Mouse (Mus musculus) cortical plate, adult 2 months (tissue): Measurements from ENCODE around the gene Prss36. TPM values are rescaled to one million over a fixed set of nuclear protein-coding genes. Genes with fewer than 3 reads are reported as not detected.

Source experiments
- H3K27ac ChIP-seq: fragments of 200-500 bp; 2 replicates; pipeline ENCODE4 v1.5.1; 2012; ENCODE audit warnings: low read length, control low read depth, inconsistent platforms; ENCODE audit not compliant: insufficient read depth
- H3K4me1 ChIP-seq: fragments of 200-500 bp; 2 replicates; pipeline ENCODE4 v1.6.1; 2011; ENCODE audit warnings: low read length; ENCODE audit not compliant: control insufficient read depth, insufficient read depth
- H3K4me3 ChIP-seq: fragments of 200-500 bp; 2 replicates; pipeline ENCODE4 v1.5.1; 2011; ENCODE audit warnings: mild to moderate bottlenecking, low read length, control low read depth; ENCODE audit not compliant: insufficient read depth
- CTCF ChIP-seq: fragments of 200-500 bp; IDR thresholded peaks from 2 replicates; pipeline ENCODE4 v1.5.1; 2011; ENCODE audit warnings: mild to moderate bottlenecking, control low read depth, low read length; ENCODE audit not compliant: insufficient read depth; ENCODE audit errors: extremely low read depth
- POLR2A ChIP-seq: fragments of 200-500 bp; IDR thresholded peaks from 2 replicates; pipeline ENCODE4 v1.6.1; 2011; ENCODE audit warnings: mild to moderate bottlenecking, low read length, control low read depth; ENCODE audit not compliant: insufficient read depth; ENCODE audit errors: extremely low read depth
- polyA plus RNA-seq: library from polyadenylated mRNA; depleted of rRNA; stranded (reverse); fragments of >200 nt; gene quantifications from 2 replicates; pipeline ENCODE4 v1.2.3, GENCODE M21; 2012

The Prss36 gene
- polyA plus RNA-seq, 1 experiment: 17.9 TPM

DNA sequence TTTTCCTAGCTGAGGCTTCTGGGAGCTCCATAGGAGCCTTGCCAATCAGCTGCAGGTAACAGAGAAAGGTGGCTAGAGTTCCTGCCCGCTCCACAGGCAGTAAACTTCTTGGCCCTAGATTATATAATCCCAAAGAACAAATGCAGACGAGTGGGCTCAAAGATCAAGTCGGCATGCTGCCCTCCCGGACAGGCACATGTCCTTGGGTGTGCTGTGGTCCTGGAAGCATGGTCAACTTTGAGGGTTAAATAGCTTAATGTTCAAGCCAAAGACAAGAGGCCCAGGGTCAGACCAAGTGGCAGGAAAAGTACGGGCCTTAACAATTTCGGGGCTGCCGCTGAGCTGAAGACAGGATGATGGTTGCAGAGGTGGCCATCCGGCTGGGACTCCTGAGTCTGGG, 20.5 kb downstream of the Prss36 start:
- no peak overlapping the region for H3K27ac ChIP-seq
- no peaks in the 10 kb centered on the region for H3K4me1 ChIP-seq
- no peak overlapping the region for H3K4me3 ChIP-seq
- TF ChIP-seq CTCF (no peak), POLR2A (no peak)

DNA sequence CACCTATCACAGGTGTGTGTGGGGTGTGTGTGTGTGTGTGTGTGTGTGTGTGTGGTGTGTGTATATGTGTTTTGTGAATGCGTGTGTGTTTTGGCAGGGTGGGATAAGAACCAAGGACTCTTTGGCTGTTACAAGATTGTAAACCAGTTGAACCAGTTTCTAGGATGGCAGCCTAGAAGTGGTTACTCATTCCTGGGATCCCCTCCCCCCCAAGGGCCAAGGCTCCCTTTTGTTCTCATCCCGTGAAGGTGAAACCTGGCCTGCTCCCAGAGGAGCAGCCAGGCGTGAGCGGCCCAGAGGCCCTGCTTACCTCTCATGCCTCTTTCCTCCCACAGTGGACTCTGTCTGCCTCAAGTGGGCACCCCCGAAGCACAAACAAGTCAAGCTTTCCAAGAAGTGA, 21.3 kb downstream of the Prss36 start:
- H3K4me3 ChIP-seq: no peak overlapping the region
- no peak for TF ChIP-seq CTCF
- TF ChIP-seq POLR2A: no peak
- H3K27ac ChIP-seq: no peak overlapping the region
- no peaks in the 10 kb centered on the region for H3K4me1 ChIP-seq

DNA sequence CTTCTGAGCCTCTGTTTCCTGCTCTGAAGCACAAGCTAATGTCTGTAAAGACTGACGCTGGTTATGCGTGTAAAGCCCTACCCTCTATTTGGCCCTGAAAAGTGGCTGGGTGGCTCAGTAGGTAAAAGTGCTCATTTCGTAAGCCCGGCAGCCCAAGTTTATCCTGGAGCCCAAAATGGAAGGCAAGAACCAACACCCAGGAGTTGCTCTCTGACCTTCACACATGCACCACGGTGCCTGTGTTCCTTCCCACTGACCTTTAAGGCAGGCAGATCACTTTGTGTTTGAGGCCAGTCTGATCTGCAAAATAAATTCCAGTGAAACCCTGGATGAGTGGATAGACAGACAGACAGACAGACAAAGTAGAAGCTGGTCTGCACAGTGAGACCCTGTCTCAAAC, 22.8 kb downstream of the Prss36 start:
- TF ChIP-seq CTCF (no peak), POLR2A (no peak)
- H3K27ac ChIP-seq: no peak overlapping the region
- H3K4me3 ChIP-seq: no peak overlapping the region
- H3K4me1 ChIP-seq: no peaks in the 10 kb centered on the region

DNA sequence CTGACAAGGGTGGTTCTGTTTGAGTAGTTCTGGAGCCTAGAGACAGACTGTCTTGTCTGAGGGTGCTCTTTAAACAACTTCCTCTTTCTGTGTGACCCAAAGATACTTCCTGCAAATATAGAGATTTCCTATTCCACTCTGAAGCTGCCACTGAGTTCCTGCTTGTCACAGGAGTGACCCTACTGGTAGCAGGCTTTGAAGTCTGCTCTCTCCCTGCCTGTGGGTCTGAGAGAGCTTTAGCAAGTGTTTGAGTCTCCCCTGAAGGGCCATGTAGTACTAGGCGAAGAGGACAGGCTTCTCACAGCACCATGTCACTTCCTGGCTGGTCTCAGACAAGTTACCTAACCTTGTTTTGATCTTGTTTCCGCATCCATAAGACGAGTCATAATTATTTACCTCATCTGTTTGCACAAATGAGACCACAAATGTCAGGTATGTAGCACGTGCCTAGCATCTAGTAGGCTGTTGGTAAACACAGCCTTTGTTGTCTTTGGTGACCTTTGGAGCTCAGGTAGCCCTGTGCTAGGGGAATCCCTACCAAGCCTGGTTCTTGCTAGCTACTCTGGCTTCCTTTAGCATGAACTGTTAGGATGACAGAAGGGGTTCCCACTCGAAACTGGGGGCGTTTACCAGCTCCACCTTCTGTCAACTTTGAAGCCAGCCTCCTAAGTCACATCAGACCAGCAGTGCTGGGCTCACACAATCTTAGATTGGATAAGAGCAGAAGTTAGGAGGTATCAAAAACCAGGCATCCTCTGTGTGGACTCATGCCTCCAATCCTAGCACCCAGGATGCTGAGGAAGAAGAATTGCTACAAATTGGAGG, 23.9 kb downstream of the Prss36 start:
- H3K4me3 ChIP-seq: no peak overlapping the region
- H3K4me1 ChIP-seq: no peaks in the 10 kb centered on the region
- H3K27ac ChIP-seq: 0 out of 2 replicates have a peak overlapping the region, but pooled peaks have one; percentile 33
- TF ChIP-seq CTCF (no peak), POLR2A (no peak)

DNA sequence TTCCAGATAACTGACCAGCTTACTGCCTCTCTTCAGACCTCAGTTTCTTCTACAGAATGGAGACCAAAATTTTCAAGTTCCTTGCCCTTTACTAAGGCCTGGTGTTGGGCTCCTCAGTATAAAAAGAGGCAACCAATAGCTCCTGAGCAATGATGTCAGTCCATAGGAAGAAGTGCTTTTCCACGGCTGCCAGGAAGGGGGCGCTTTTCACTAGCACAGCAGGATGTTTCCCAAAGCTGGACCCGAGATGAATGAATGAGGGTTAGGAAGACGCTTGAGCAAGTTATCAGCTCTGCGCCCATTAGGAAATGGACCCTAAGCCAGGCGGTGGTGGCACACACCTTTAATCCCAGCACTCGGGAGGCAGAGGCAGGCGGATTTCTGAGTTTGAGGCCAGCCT, 25.0 kb downstream of the Prss36 start:
- TF ChIP-seq CTCF (peak; percentile 41; the same call in 1 of the 2 replicates), POLR2A (no peak)
- no peaks in the 10 kb centered on the region for H3K4me1 ChIP-seq
- H3K27ac ChIP-seq: no peak overlapping the region
- no peak overlapping the region for H3K4me3 ChIP-seq

DNA sequence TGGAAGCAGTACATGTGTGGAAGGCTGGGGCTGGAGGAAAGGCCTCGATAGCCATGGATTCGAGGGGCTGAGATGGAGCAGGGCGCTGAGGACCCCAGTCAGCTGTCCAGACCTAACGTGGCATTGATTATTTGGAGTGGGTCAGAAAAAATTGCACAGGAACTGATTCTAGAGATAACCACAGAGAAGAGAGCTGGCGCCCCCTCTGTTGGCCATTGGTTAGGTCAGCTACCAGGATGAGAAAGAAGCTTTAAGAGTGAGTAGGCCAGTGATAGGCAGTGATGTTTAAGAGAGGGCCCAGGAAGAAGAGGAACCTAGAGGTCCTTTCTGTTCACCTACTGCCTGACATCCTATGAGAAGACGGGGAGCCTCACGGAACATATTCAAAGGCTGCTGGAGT, 27.2 kb downstream of the Prss36 start:
- H3K4me3 ChIP-seq: no peak overlapping the region
- no peak overlapping the region for H3K27ac ChIP-seq
- TF ChIP-seq POLR2A: no peak
- peak; percentile 19; the same call in 1 of the 2 replicates for TF ChIP-seq CTCF
- H3K4me1 ChIP-seq: no peaks in the 10 kb centered on the region

DNA sequence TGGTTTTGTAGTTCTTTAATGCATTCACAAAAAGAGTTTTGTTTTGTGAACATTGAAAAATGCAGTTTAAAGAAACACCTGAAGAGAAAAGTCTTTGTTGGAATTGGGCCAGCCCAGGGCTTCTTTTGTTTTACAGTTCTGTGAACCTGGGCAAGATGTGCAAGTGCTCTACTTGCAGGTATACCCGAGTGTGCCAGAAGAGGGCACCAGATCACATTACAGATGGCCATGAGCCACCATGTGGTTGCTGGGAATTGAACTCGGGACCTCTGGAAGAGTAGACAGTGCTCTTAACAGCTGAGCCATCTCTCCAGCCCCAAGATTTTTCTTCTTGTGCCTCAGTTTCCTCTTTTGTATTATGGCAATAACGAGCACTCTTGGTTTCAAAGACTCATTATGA, 28.3 kb downstream of the Prss36 start:
- TF ChIP-seq POLR2A (no peak), CTCF (peak; percentile 25; the same call in 1 of the 2 replicates)
- Histone ChIP-seq H3K4me3 (no peak overlapping the region), H3K27ac (no peak overlapping the region), H3K4me1 (no peaks in the 10 kb centered on the region)

DNA sequence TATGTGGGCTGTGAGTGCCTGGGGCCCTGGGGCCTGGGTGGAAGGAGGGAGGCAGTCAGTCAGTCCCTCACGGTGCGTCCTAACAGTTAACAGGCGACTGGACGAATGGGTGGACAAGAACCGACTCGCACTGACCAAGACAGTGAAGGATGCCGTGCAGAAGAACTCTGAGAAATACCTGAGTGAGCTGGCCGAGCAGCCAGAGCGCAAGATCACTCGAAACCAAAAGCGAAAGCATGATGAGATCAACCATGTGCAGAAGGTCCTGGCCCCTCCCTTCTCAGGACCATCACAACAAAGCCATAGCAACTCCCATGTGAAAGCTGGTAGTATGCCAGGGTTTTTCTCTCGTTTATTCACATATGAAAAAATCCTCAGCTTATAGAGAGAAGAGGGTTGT, 31.2 kb downstream of the Prss36 start:
- Histone ChIP-seq H3K4me1 (no peaks in the 10 kb centered on the region), H3K4me3 (no peak overlapping the region), H3K27ac (no peak overlapping the region)
- TF ChIP-seq CTCF (no peak), POLR2A (no peak)

DNA sequence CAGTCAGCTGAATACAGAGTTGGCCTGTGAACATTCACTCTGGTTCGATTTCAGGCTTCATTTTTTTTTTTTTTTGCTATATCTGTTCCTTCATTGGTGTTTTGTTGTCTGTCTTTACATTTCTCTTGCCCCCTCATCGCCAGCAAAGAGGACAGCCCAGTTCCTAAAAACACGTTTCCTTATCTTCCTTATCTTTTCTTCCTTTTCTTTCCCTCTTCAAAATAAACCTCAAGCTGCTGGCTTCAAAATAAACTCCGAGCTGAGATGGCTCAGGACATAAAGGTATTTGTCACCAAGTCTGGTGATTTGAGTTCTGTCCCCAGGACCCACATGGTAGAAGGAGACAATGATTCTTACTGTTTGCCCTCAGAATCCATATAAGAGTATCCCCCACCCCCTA, 33.6 kb downstream of the Prss36 start:
- no peak for TF ChIP-seq POLR2A
- TF ChIP-seq CTCF: no peak
- H3K4me3 ChIP-seq: peak overlapping the region; percentile 39
- H3K4me1 ChIP-seq: no peaks in the 10 kb centered on the region
- no peak overlapping the region for H3K27ac ChIP-seq

DNA sequence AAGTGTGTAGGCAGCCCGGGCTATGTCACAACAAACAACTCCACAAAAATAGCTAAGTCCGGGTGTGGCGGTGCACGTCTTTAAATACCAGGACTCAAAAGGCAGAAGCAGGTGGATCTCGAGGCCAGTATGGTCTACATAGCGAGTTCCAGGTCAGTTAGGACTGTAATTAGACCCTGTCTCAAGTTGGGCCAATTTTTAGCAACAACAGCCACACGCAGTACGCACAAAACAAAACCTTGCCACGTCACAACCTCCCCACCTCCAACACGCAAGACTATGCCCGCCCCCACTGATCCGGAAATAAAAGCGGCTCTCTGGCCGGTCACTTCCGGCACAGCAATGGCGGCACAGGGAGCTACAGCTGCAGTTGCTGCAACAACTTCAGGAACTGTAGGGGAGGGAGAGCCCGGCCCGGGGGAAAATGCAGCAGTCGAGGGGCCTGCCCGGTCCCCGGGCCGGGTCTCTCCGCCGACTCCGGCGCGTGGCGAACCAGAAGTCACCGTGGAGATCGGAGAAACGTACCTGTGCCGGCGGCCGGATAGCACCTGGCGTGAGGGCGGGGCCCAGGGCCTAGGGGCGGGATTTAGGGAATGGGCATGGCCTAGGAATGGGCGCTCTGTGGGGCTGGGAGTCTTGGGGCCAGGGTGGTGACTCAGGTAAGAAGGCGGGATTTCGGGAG, 34.2 kb downstream of the Prss36 start, which contains the start of gene Kat8:
Gene Kat8 (plus strand): TSS at position 327 of the 682 bp plus-strand sequence.
- Histone ChIP-seq H3K4me1 (no peaks in the 10 kb centered on the region), H3K4me3 (peak within 1 kb of the TSS; percentile 39), H3K27ac (peak within 1 kb of the TSS; percentile 85)
- peak; percentile 89 for TF ChIP-seq POLR2A
- TF ChIP-seq CTCF: no peak
